Comparison of ENCODE assay signal across 26 mouse cellular contexts in genomic region chr3:116168056-116168455, GRCm38 (mm10).
"Had no signal": no experiment of that assay in that cellular context is flagged by ENCODE, and none has a peak within 500 bp of the region (broad histone marks: within the 10 kb centered on the region; RNA-seq: fewer than 3 reads in every experiment).

No protein-coding gene starts in this region.

- DNase-seq: gastrocnemius, postnatal 14 days; heart, postnatal 10 days; heart, postnatal 36 days; kidney, adult 18-20 months; kidney, adult 9 months; kidney, postnatal 10 days; kidney, postnatal 25 days; kidney, postnatal 4 days; liver; liver, embryonic 13.5 days; liver, postnatal 0 days had no signal

- H3K27me3 ChIP-seq: hindbrain, embryonic 12.5 days; intestine, embryonic 15.5 days; limb, embryonic 12.5 days; liver, embryonic 13.5 days; liver, embryonic 15.5 days had no signal

- H3K4me3 ChIP-seq: heart, embryonic 10.5 days; hindbrain, embryonic 10.5 days; hindbrain, embryonic 12.5 days; intestine, embryonic 15.5 days; layer of hippocampus, adult 2 months; left cerebral cortex, adult 2 months; limb, embryonic 10.5 days; limb, embryonic 12.5 days; liver, embryonic 13.5 days; liver, embryonic 15.5 days had no signal

- H3K4me1 ChIP-seq: heart, embryonic 10.5 days; hindbrain, embryonic 10.5 days; hindbrain, embryonic 12.5 days; intestine, embryonic 15.5 days; limb, embryonic 10.5 days; limb, embryonic 12.5 days; liver, embryonic 13.5 days; liver, embryonic 15.5 days had no signal

- H3K9ac ChIP-seq: hindbrain, embryonic 12.5 days; hindbrain, embryonic 14.5 days; intestine, embryonic 15.5 days; limb, embryonic 12.5 days; liver, embryonic 13.5 days; liver, embryonic 15.5 days; liver, postnatal 0 days had no signal

- H3K36me3 ChIP-seq: heart, embryonic 10.5 days; hindbrain, embryonic 10.5 days; hindbrain, embryonic 12.5 days; intestine, embryonic 15.5 days; limb, embryonic 10.5 days; limb, embryonic 12.5 days; liver, embryonic 13.5 days; liver, embryonic 15.5 days had no signal

- H3K9me3 ChIP-seq: heart, embryonic 10.5 days; hindbrain, embryonic 10.5 days; hindbrain, embryonic 12.5 days; intestine, embryonic 15.5 days; limb, embryonic 10.5 days; limb, embryonic 12.5 days; liver, embryonic 13.5 days; liver, embryonic 15.5 days had no signal

- ATAC-seq: forebrain, embryonic 16.5 days; hindbrain, embryonic 16.5 days; inflammation-experienced regulatory T-cells, adult 6 months; intestine, embryonic 15.5 days; intestine, postnatal 0 days; liver, postnatal 0 days had no signal

- H3K27ac ChIP-seq: heart, embryonic 10.5 days; hindbrain, embryonic 10.5 days; hindbrain, embryonic 12.5 days; hindbrain, embryonic 14.5 days; intestine, embryonic 15.5 days; layer of hippocampus, adult 2 months; left cerebral cortex, adult 2 months; limb, embryonic 10.5 days; limb, embryonic 12.5 days; liver, embryonic 13.5 days; liver, embryonic 15.5 days had no signal

- H3K4me2 ChIP-seq: hindbrain, embryonic 12.5 days; hindbrain, embryonic 14.5 days; intestine, embryonic 15.5 days; limb, embryonic 12.5 days; liver, embryonic 11.5 days; liver, embryonic 13.5 days; liver, embryonic 15.5 days had no signal
